Mouse (Mus musculus) forebrain, embryonic 11.5 days (tissue): ENCODE measurements around the gene Fat3. TPM values are rescaled to one million over a fixed set of nuclear protein-coding genes. Genes with fewer than 3 reads are reported as not detected.

ENCODE experiments used
- ATAC-seq: fragments of 200-750 bp; cut with Nextera tagmentation; replicated peaks from 2 replicates; pipeline ENCODE4 v1.8.0; 2017; ENCODE audit warnings: moderate TSS enrichment; ENCODE audit not compliant: low FRiP score
- DNase-seq: peaks from one replicate; pipeline ENCODE4 v3.0.0-alpha.2; 2017; ENCODE audit warnings: low spot score
- H3K27ac ChIP-seq: fragments of 300-500 bp; sonication (generic); 2 replicates; pipeline ENCODE4 v1.5.1; 2014; ENCODE audit warnings: low read depth, low read length
- H3K27me3 ChIP-seq: fragments of 300-500 bp; sonication (generic); 2 replicates; pipeline ENCODE4 v1.6.1; 2014; ENCODE audit warnings: mild to moderate bottlenecking, low read length, mixed read lengths; ENCODE audit not compliant: control insufficient read depth, insufficient read depth
- H3K36me3 ChIP-seq: fragments of 300-500 bp; sonication (generic); 2 replicates; pipeline ENCODE4 v1.6.1; 2014; ENCODE audit warnings: mild to moderate bottlenecking, low read length, moderate library complexity, mixed read lengths; ENCODE audit not compliant: control insufficient read depth, insufficient read depth
- H3K4me1 ChIP-seq: fragments of 300-500 bp; sonication (generic); replicated peaks from 2 replicates; pipeline ENCODE4 v1.6.1; 2014; ENCODE audit warnings: low read length, mixed read lengths; ENCODE audit not compliant: control insufficient read depth, insufficient read depth
- H3K4me2 ChIP-seq: fragments of 300-500 bp; sonication (generic); 2 replicates; pipeline ENCODE4 v1.6.1; 2014; ENCODE audit warnings: low read depth, mild to moderate bottlenecking, low read length, moderate library complexity, mixed read lengths; ENCODE audit not compliant: severe bottlenecking
- H3K4me3 ChIP-seq: fragments of 300-500 bp; sonication (generic); 2 replicates; pipeline ENCODE4 v1.5.1; 2014; ENCODE audit warnings: low read depth, low read length
- H3K9ac ChIP-seq: fragments of 300-500 bp; sonication (generic); 2 replicates; pipeline ENCODE4 v1.6.1; 2014; ENCODE audit warnings: low read length
- H3K9me3 ChIP-seq: fragments of 300-500 bp; sonication (generic); 2 replicates; pipeline ENCODE4 v1.6.1; 2016; ENCODE audit warnings: low read length, mixed read lengths; ENCODE audit not compliant: control insufficient read depth
- WGBS: fragments of 180-500 bp; shearing (Covaris S2); extraction: QIAGEN DNeasy Blood & Tissue Kit; methylation state at CpG from one replicate; pipeline ENCODE4 v1.1.7; 2014; 5-methylcytosine and 5-hydroxymethylcytosine counted together
- polyA plus RNA-seq: library from polyadenylated mRNA; unstranded; fragments of >200 nt; fragmentation: Nextera tagmentation; extraction: Ambion mirVana; gene quantifications from 2 replicates; pipeline ENCODE4 v1.2.1, GENCODE M21; 2014

Gene Fat3
- polyA plus RNA-seq, 1 experiment from 2014 or later, result 12.4 TPM

- DNase-seq (peak; percentile 55), ATAC-seq (peak; percentile 93)
- 6% methylated on average over 2 of the region's 2 CpGs for WGBS
- H3K4me3 ChIP-seq, result no peak overlapping the region
- no peak overlapping the region for H3K27ac ChIP-seq
- H3K4me1 ChIP-seq, result peaks cover 5% of the 10 kb centered on the region; the same call in 1 of the 2 replicates
- no peaks in the 10 kb centered on the region for H3K36me3 ChIP-seq
- peak overlapping the region; percentile 15; the same call in 1 of the 2 replicates for H3K4me2 ChIP-seq
- no peaks in the 10 kb centered on the region for H3K27me3 ChIP-seq
- H3K9me3 ChIP-seq, result no peaks in the 10 kb centered on the region
- H3K9ac ChIP-seq, result no peak overlapping the region
These were observed 16.3 kb downstream of the Fat3 start for GRCm38 (mm10) chr9:16484765-16485164.

DNA sequence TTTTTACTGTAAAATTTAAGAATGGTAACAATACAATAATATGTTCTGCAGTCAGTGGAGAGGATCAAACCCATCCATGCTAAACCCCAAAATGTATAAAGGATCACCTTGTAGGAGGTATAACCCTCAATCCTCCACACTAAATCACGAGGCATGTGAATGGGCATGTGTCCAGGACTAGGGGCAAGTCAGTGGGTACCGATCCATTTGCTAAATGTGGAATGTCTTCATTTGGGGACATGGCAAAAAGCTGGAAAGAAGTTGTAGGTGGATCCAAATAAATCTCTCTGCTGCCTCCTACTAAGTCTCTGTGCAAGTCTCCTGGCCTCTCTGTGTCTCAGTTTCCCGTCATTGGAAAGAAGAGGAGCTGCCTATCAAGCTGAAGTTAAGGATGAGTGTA, 39.6 kb downstream of the Fat3 start:
- no peak overlapping the region for H3K4me3 ChIP-seq
- no peaks in the 10 kb centered on the region for H3K27me3 ChIP-seq
- no peaks in the 10 kb centered on the region for H3K4me1 ChIP-seq
- H3K9me3 ChIP-seq, result no peaks in the 10 kb centered on the region
- H3K36me3 ChIP-seq, result no peaks in the 10 kb centered on the region
- DNase-seq (no peak), ATAC-seq (no peak)
- H3K4me2 ChIP-seq, result no peak overlapping the region
- H3K9ac ChIP-seq, result no peak overlapping the region
- H3K27ac ChIP-seq, result no peak overlapping the region
- 92% methylated on average over 3 of the region's 3 CpGs for WGBS

DNA sequence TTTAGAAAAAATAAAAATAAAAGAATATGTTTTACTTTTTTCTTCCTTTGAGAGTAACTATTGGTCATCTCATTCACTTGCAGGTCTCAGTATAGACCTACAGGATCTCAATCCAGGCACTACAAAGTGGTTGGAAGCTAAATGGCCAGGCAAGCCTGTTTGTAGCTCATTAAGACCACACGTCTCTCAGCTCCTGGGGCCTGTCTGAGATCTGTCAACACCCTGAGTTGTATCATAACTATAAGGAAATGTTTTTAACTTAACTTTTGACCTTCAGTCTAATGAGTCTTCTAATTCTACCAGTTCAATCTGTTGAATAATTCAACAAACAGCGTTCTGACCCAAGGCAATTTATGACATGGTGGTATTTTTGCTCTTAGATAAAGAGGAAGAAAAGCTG, 40.5 kb downstream of the Fat3 start:
- H3K9ac ChIP-seq, result no peak overlapping the region
- no peaks in the 10 kb centered on the region for H3K9me3 ChIP-seq
- H3K27me3 ChIP-seq, result no peaks in the 10 kb centered on the region
- H3K27ac ChIP-seq, result no peak overlapping the region
- ATAC-seq, result no peak
- H3K4me1 ChIP-seq, result no peaks in the 10 kb centered on the region
- DNase-seq, result no peak
- no peaks in the 10 kb centered on the region for H3K36me3 ChIP-seq
- H3K4me3 ChIP-seq, result no peak overlapping the region
- 81% methylated on average over 2 of the region's 2 CpGs for WGBS
- no peak overlapping the region for H3K4me2 ChIP-seq

- no peak for ATAC-seq
- no peak overlapping the region for H3K9ac ChIP-seq
- WGBS, result 93% methylated on average over 4 of the region's 4 CpGs
- H3K36me3 ChIP-seq, result no peaks in the 10 kb centered on the region
- H3K27ac ChIP-seq, result no peak overlapping the region
- H3K4me3 ChIP-seq, result no peak overlapping the region
- no peak overlapping the region for H3K4me2 ChIP-seq
- no peaks in the 10 kb centered on the region for H3K9me3 ChIP-seq
- no peaks in the 10 kb centered on the region for H3K27me3 ChIP-seq
- DNase-seq, result no peak
- peaks cover 6% of the 10 kb centered on the region for H3K4me1 ChIP-seq
These were observed 59.2 kb downstream of the Fat3 start for GRCm38 (mm10) chr9:16441930-16442329.

- DNase-seq (no peak), ATAC-seq (no peak)
- Histone ChIP-seq H3K36me3 (no peaks in the 10 kb centered on the region), H3K27me3 (no peaks in the 10 kb centered on the region), H3K27ac (no peak overlapping the region), H3K4me2 (no peak overlapping the region), H3K9ac (no peak overlapping the region), H3K4me3 (no peak overlapping the region), H3K9me3 (no peaks in the 10 kb centered on the region), H3K4me1 (peaks cover 6% of the 10 kb centered on the region)
- 61% methylated on average over 6 of the region's 6 CpGs for WGBS
These were observed 60.4 kb downstream of the Fat3 start for GRCm38 (mm10) chr9:16440638-16441037.

GRCm38 (mm10) chr9:16439941-16440340, 61.1 kb downstream of the Fat3 start:
- H3K4me2 ChIP-seq, result no peak overlapping the region
- peaks cover 6% of the 10 kb centered on the region for H3K4me1 ChIP-seq
- H3K27me3 ChIP-seq, result no peaks in the 10 kb centered on the region
- DNase-seq (no peak), ATAC-seq (no peak)
- no peak overlapping the region for H3K9ac ChIP-seq
- no peaks in the 10 kb centered on the region for H3K9me3 ChIP-seq
- H3K36me3 ChIP-seq, result no peaks in the 10 kb centered on the region
- no peak overlapping the region for H3K4me3 ChIP-seq
- WGBS, result 67% methylated on average over 3 of the region's 3 CpGs
- no peak overlapping the region for H3K27ac ChIP-seq

GRCm38 (mm10) chr9:16437805-16438204, 63.3 kb downstream of the Fat3 start:
- Histone ChIP-seq H3K27me3 (no peaks in the 10 kb centered on the region), H3K4me2 (no peak overlapping the region), H3K4me1 (peaks cover 6% of the 10 kb centered on the region), H3K4me3 (no peak overlapping the region), H3K9ac (no peak overlapping the region), H3K36me3 (no peaks in the 10 kb centered on the region), H3K27ac (peak overlapping the region; percentile 19), H3K9me3 (no peaks in the 10 kb centered on the region)
- ATAC-seq, result peak; percentile 80
- DNase-seq, result peak; percentile 62
- WGBS, result 4% methylated on average over 5 of the region's 5 CpGs

- ATAC-seq (no peak; the same call in 1 of the 2 replicates), DNase-seq (no peak)
- no peaks in the 10 kb centered on the region for H3K9me3 ChIP-seq
- 72% methylated on average over 5 of the region's 5 CpGs for whole genome bisulfite sequencing
- 0 out of 2 replicates have a peak, but pooled peaks cover 2% of the 10 kb centered on the region for H3K4me1 ChIP-seq
- no peak overlapping the region for H3K27ac ChIP-seq
- no peaks in the 10 kb centered on the region for H3K36me3 ChIP-seq
- H3K4me3 ChIP-seq, result no peak overlapping the region
- no peak overlapping the region for H3K9ac ChIP-seq
- no peak overlapping the region for H3K4me2 ChIP-seq
- H3K27me3 ChIP-seq, result no peaks in the 10 kb centered on the region
These were observed 72.5 kb downstream of the Fat3 start for GRCm38 (mm10) chr9:16428589-16428988.

GRCm38 (mm10) chr9:16422707-16423106, 78.4 kb downstream of the Fat3 start:
- no peaks in the 10 kb centered on the region for H3K4me1 ChIP-seq
- H3K27ac ChIP-seq, result no peak overlapping the region
- no peaks in the 10 kb centered on the region for H3K9me3 ChIP-seq
- no peak overlapping the region for H3K4me2 ChIP-seq
- WGBS, result 89% methylated on average over 2 of the region's 2 CpGs
- H3K36me3 ChIP-seq, result no peaks in the 10 kb centered on the region
- ATAC-seq, result no peak
- H3K27me3 ChIP-seq, result no peaks in the 10 kb centered on the region
- no peak overlapping the region for H3K9ac ChIP-seq
- H3K4me3 ChIP-seq, result no peak overlapping the region
- no peak for DNase-seq
